Mouse (Mus musculus): Measurements from ENCODE around the gene Smarcd3. TPM values are rescaled to one million over a fixed set of nuclear protein-coding genes. Genes with fewer than 3 reads are reported as not detected.

Smarcd3 gene
- 0.83 TPM for polyA plus RNA-seq (2017; shearing (Covaris generic))

DNA sequence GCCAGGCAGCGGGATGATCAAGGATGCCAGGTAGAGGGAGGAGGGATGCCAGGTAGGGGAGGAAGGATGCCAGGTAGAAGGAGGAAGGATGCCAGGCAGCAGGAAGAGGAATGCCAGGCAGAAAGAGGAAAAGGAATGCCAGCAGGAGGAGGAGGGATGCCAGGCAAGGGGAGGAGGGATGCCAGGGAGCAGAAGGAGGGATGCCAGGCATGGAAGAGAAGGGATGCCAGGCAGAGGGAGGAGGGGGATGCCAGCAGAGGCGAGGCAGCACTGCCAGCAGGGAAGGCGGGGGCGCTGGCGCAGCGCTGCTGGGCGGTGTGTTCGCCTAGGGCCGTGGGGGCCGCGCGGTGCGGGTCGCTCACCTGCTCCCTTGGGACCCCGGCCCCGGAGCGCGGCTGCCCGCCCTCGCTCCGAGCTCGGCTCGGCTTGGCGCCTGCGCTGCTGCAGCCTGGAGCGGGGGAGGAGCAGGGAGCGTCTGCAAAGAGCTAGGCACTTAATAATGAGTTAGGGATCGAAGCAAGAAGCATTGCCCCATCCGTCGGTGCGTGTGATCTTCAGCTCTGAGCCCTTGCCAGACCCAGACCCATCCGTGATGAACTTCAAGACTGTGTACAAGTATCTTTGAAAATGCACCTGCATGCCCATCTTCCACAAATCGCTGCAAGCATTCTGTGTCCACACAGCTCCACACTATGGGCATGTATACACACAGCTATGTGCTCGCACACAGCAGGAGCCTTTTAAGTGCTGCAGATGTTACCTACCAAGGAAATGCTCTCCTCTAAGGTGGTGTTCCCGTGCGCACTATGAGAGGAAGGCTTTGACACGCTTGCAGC, at the start of gene Smarcd3:
TSS of gene Smarcd3 (minus strand) at position 426 of the 836 bp plus-strand sequence.

GRCm38 (mm10) chr5:24586547-24587199, 37.5 kb downstream of the Smarcd3 start, which contains the start of gene Chpf2:
Chpf2 (plus strand) TSS chr5:24586741.

DNA sequence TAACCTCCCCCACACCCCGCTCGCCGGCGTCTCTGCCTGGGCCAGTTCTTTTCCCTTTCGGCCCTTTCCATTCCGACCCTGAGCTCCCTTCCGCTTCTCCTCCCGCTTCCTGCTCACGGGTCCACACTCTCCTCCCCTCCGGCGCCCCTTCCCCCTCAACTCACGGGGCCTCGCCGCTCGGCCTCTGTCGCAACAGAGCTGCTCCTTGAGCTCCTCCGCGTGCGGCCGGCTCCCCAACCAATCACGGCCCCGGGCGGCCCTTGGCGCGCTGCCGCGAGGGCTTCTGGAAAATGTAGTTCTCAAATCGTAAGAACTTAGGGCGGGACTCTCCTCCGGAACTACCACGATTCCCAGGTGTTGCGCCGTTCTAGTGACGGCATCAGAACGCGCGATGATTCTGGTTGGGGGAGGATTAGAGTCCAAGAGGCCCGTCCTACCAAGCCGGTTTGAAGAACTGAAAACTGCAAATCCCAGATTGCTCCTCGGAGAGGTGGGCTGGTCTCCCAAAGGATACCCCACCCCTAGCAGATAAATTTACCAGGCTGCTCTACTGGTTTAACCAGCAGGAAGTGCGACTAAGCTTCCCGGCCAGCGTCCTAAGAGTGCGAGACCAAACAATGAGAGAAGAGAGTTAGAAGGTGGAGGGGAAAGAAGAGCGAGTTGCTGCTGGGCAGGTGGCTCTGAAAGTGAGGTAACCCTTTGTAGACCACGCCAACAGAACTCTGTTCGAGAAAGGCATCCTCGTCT, 46.9 kb downstream of the Smarcd3 start, which contains the start of gene Abcf2:
TSS of gene Abcf2 (minus strand) at position 285 of the 747 bp plus-strand sequence.

DNA sequence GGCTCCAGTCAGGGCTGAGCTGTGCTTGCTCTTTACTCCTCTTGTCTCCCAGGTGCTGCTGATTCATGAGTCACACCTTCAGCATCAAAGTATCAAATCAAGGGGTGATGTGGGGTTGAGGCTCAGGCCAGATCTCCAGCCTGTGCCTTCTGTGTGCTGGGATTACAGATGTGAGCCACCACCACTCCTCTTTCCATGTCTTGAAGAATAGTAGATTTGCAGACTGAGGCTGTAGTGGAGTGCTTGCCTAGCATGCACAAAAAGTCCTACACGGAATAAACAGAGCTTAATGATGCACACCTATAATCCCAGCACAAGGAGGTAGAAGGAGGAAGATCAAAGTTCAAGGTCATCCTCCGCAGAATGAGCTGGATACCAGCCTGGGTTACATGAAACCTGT, 67.5 kb downstream of the Smarcd3 start, which contains the start of gene 4931409K22Rik:
TSS of gene 4931409K22Rik (minus strand) at position 101 of the 400 bp plus-strand sequence.

Other genes starting within 250 kb of the Smarcd3 start
- gene Atg9b, start 232.3 kb downstream of the Smarcd3 start, polyA plus RNA-seq (2017; shearing (Covaris generic)): not detected
- gene Abcb8, start 230.7 kb downstream of the Smarcd3 start, polyA plus RNA-seq (2017; shearing (Covaris generic)): 11.6 TPM
- not detected for gene Asic3, start 211.0 kb downstream of the Smarcd3 start, polyA plus RNA-seq (2017; shearing (Covaris generic))
- gene Cdk5, start 200.9 kb downstream of the Smarcd3 start, polyA plus RNA-seq (2017; shearing (Covaris generic)): 55.1 TPM
- gene Slc4a2, start 200.6 kb downstream of the Smarcd3 start, polyA plus RNA-seq (2017; shearing (Covaris generic)): 28.7 TPM
- 92.8 TPM for gene Fastk, start 179.1 kb downstream of the Smarcd3 start, polyA plus RNA-seq (2017; shearing (Covaris generic))
- gene Tmub1, start 176.6 kb downstream of the Smarcd3 start, polyA plus RNA-seq (2017; shearing (Covaris generic)): 53.9 TPM
- gene Agap3, start 172.2 kb downstream of the Smarcd3 start, polyA plus RNA-seq (2017; shearing (Covaris generic)): 85.3 TPM
- not detected for gene Gbx1, start 97.2 kb downstream of the Smarcd3 start, polyA plus RNA-seq (2017; shearing (Covaris generic))
- not detected for gene Asb10, start 83.4 kb downstream of the Smarcd3 start, polyA plus RNA-seq (2017; shearing (Covaris generic))
- not detected for gene 4931409K22Rik, start 67.6 kb downstream of the Smarcd3 start, polyA plus RNA-seq (2017; shearing (Covaris generic))
- gene Abcf2, start 46.9 kb downstream of the Smarcd3 start, polyA plus RNA-seq (2017; shearing (Covaris generic)): 58.7 TPM
- gene Chpf2, start 37.7 kb downstream of the Smarcd3 start, polyA plus RNA-seq (2017; shearing (Covaris generic)): 24.2 TPM
- 103 TPM for gene Nub1, start 61.1 kb upstream of the Smarcd3 start, polyA plus RNA-seq (2017; shearing (Covaris generic))
- not detected for gene Wdr86, start 106.3 kb upstream of the Smarcd3 start, polyA plus RNA-seq (2017; shearing (Covaris generic))
- not detected for gene Crygn, start 133.6 kb upstream of the Smarcd3 start, polyA plus RNA-seq (2017; shearing (Covaris generic))
- gene Rheb, start 218.2 kb upstream of the Smarcd3 start, polyA plus RNA-seq (2017; shearing (Covaris generic)): 262 TPM